Mouse (Mus musculus): ENCODE measurements around the gene Adcy2. TPM values are rescaled to one million over a fixed set of nuclear protein-coding genes. Genes with fewer than 3 reads are reported as not detected.
A peak's percentile ranks its signal among the peaks of the same experiment; 100 is the strongest.

Adcy2 gene
- total and polyA plus RNA-seq, 3 experiments = not detected

DNA sequence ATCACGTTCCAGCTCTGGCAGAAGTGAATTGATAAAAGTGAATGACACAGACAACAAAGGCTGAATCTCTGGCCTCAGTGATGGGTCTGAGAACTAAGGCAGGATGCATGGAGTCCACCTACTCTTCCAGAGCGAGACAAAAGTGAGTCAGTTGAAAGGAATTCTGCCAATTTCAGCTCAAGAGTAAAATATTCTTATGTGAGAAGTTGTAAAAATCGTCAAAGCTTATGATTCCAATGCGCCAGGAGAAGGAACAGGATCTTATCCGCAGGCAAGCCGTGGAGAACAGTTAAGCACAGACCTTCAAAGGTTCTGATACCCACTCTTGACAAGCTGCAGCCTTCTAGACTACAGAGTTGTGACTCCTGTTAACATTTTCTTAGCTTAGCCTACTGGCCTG lies 396.3 kb downstream of the Adcy2 start:
- DNase-seq (ENCODE audit: extremely low read depth) = no peak
- TF ChIP-seq ZMIZ1 (IDR thresholded peaks at IDR 0.05; ENCODE audit: low read depth, low read length) (no peak), ZC3H11A (IDR thresholded peaks at IDR 0.05; ENCODE audit: low read depth, low read length) (no peak), NELFE (IDR thresholded peaks at IDR 0.05; ENCODE audit: low read depth, low read length) (no peak), SIN3A (IDR thresholded peaks at IDR 0.05; ENCODE audit: low read length) (no peak), UBTF (IDR thresholded peaks at IDR 0.05; ENCODE audit: low read depth, low read length) (no peak), USF2 (conservative IDR thresholded peaks at IDR 0.05; ENCODE audit: low read depth, low read length) (no peak)
- no peaks in the 10 kb centered on the region for H3K27me3 ChIP-seq (replicated peaks)
- H3K36me3 ChIP-seq (replicated peaks in 1 of 2; ENCODE audit: control insufficient read depth in 1 of 2, insufficient read depth in 1 of 2, low read length in 1 of 2) = no peaks in the 10 kb centered on the region
- no peak overlapping the region for H3K4me3 ChIP-seq (replicated peaks in 1 of 3; ENCODE audit: low read depth in 2 of 3, low read length in 2 of 3, poor library complexity in 1 of 3)
- no peak overlapping the region for H3K9ac ChIP-seq (ENCODE audit: insufficient read depth, low read depth)
- 0 out of 4 replicates have a peak, but pooled peaks cover 0 to 3% of the 10 kb centered on the region in 2 experiments for H3K4me1 ChIP-seq (ENCODE audit: control insufficient read depth in 1 of 2, insufficient read depth in 2 of 2)
- in situ Hi-C loops (cut with MboI; ENCODE audit: low pct_ligation_motif_present, low pct_unique_long_range_greater_than_20kb, low sequenced_read_pairs) = no loop called here
- no peak overlapping the region for H3K4me2 ChIP-seq (ENCODE audit: insufficient read depth, low read depth, poor library complexity, severe bottlenecking)
- no peaks in the 10 kb centered on the region for H3K9me3 ChIP-seq (replicated peaks; ENCODE audit: low read length)
- dilution Hi-C loops (cut with MboI; ENCODE audit: extremely low pct_ligation_motif_present, extremely low pct_unique_long_range_greater_than_20kb, low sequenced_read_pairs) = no loop called here
- H3K27ac ChIP-seq (ENCODE audit: insufficient read depth, low read depth) = no peak overlapping the region
- H3K79me2 ChIP-seq (replicated peaks; ENCODE audit: control insufficient read depth, extremely low read depth, insufficient read depth, poor library complexity, severe bottlenecking) = no peaks in the 10 kb centered on the region

DNA sequence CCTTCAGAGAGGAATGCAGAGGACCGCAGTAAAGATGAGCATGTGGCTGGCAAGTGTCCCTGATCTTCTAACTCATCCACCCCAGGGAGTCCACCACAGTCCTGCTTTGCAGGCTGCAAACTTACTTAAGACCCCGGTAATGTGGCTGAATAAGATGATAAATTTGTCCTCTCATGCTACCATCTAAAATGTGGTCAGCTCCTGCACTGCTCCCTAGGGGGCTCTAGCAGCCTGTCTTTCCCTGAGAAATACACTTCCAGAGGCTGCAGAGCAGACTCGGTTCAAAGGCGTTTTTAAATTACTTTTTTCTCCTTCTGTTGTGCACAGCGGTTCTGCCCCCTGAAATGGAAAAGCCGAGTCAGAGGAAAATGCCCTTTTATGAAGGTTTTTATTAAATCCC lies 398.2 kb downstream of the Adcy2 start:
- no peaks in the 10 kb centered on the region for H3K79me2 ChIP-seq (replicated peaks; ENCODE audit: control insufficient read depth, extremely low read depth, insufficient read depth, poor library complexity, severe bottlenecking)

DNA sequence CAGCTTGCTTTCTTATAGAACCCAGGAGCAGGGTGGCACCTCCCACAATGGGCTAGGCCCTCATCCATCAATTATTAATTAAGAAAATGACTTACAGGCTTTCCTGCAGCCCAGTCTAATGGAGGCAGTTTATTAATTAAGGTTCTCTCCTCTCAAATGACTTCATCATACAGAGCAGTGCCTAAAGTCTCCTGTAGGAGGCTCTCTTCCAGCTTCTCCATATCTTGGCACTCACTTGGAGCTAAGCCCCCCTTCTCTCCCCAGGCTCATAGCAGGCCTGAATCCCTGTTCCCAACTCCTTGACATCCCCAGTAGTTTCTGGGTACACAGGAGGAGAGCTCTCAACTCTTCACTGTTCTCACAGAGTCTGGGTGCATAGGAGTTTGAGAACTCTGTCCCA lies 400.4 kb downstream of the Adcy2 start:
- no peak for DNase-seq (ENCODE audit: extremely low read depth)
- TF ChIP-seq CTCF (conservative IDR thresholded peaks at IDR 0.05 in 1 of 2, IDR thresholded peaks at IDR 0.05 in 1 of 2; ENCODE audit: low read depth in 2 of 2, low read length in 2 of 2) (no peak), BHLHE40 (IDR thresholded peaks at IDR 0.05; ENCODE audit: low read depth, low read length) (no peak), ETS1 (conservative IDR thresholded peaks at IDR 0.05; ENCODE audit: low read depth, low read length) (no peak), POLR2A (IDR thresholded peaks at IDR 0.05; ENCODE audit: low read depth, low read length) (no peak), MYC (IDR thresholded peaks at IDR 0.05; ENCODE audit: low read depth, low read length) (no peak), JUN (IDR thresholded peaks at IDR 0.05; ENCODE audit: insufficient read depth, low read depth, low read length) (no peak), ZNF384 (IDR thresholded peaks at IDR 0.05; ENCODE audit: low read depth, low read length) (no peak), USF2 (conservative IDR thresholded peaks at IDR 0.05; ENCODE audit: low read depth, low read length) (no peak), TCF12 (IDR thresholded peaks at IDR 0.05; ENCODE audit: low read depth, low read length) (no peak), NRF1 (IDR thresholded peaks at IDR 0.05; ENCODE audit: low read depth, low read length) (no peak), EP300 (IDR thresholded peaks at IDR 0.05; ENCODE audit: low read length) (no peak), IRF4 (IDR thresholded peaks at IDR 0.05; ENCODE audit: low read depth, low read length) (no peak), MEF2A (IDR thresholded peaks at IDR 0.05; ENCODE audit: borderline replicate concordance, low read depth, low read length) (no peak), E2F4 (IDR thresholded peaks at IDR 0.05; ENCODE audit: insufficient replicate concordance, low read depth, low read length) (no peak), MXI1 (IDR thresholded peaks at IDR 0.05; ENCODE audit: low read depth, low read length) (no peak), MAX (IDR thresholded peaks at IDR 0.05; ENCODE audit: low read length) (no peak), GABPA (IDR thresholded peaks at IDR 0.05; ENCODE audit: insufficient replicate concordance, low read depth, low read length) (no peak), HCFC1 (IDR thresholded peaks at IDR 0.05; ENCODE audit: low read depth, low read length) (no peak)
- in situ Hi-C loops (cut with MboI; ENCODE audit: low pct_ligation_motif_present, low pct_unique_long_range_greater_than_20kb, low sequenced_read_pairs) (loop anchor here (25.0 kb wide), 1 partner anchor 1213 kb away; the partner anchor contains the start of gene Med10), dilution Hi-C loops (cut with MboI; ENCODE audit: extremely low pct_ligation_motif_present, extremely low pct_unique_long_range_greater_than_20kb, low sequenced_read_pairs) (no loop called here)
- H3K27ac ChIP-seq (ENCODE audit: insufficient read depth, low read depth) = no peak overlapping the region
- H3K9me3 ChIP-seq (replicated peaks; ENCODE audit: low read length) = no peaks in the 10 kb centered on the region
- no peak overlapping the region for H3K4me3 ChIP-seq (replicated peaks in 1 of 3; ENCODE audit: low read depth in 2 of 3, low read length in 2 of 3, poor library complexity in 1 of 3)
- no peak overlapping the region for H3K9ac ChIP-seq (ENCODE audit: insufficient read depth, low read depth)
- 0 out of 4 replicates have a peak, but pooled peaks cover 0 to 3% of the 10 kb centered on the region in 2 experiments for H3K4me1 ChIP-seq (ENCODE audit: control insufficient read depth in 1 of 2, insufficient read depth in 2 of 2)
- H3K79me2 ChIP-seq (replicated peaks; ENCODE audit: control insufficient read depth, extremely low read depth, insufficient read depth, poor library complexity, severe bottlenecking) = no peaks in the 10 kb centered on the region
- peaks cover 0 to 7% of the 10 kb centered on the region in 2 experiments for H3K36me3 ChIP-seq (replicated peaks in 1 of 2; ENCODE audit: control insufficient read depth in 1 of 2, insufficient read depth in 1 of 2, low read length in 1 of 2)
- no peaks in the 10 kb centered on the region for H3K27me3 ChIP-seq (replicated peaks)
- H3K4me2 ChIP-seq (ENCODE audit: insufficient read depth, low read depth, poor library complexity, severe bottlenecking) = no peak overlapping the region

More for the DNA sequence above, 398.2 kb downstream of the Adcy2 start:
- dilution Hi-C loops (cut with MboI; ENCODE audit: extremely low pct_ligation_motif_present, extremely low pct_unique_long_range_greater_than_20kb, low sequenced_read_pairs) = no loop called here
- H3K36me3 ChIP-seq (replicated peaks in 1 of 2; ENCODE audit: control insufficient read depth in 1 of 2, insufficient read depth in 1 of 2, low read length in 1 of 2) = peaks cover 0 to 3% of the 10 kb centered on the region in 2 experiments
- H3K4me2 ChIP-seq (ENCODE audit: insufficient read depth, low read depth, poor library complexity, severe bottlenecking) = no peak overlapping the region
- H3K9ac ChIP-seq (ENCODE audit: insufficient read depth, low read depth) = no peak overlapping the region
- no peak overlapping the region for H3K4me3 ChIP-seq (replicated peaks in 1 of 3; ENCODE audit: low read depth in 2 of 3, low read length in 2 of 3, poor library complexity in 1 of 3)
- H3K27me3 ChIP-seq (replicated peaks) = no peaks in the 10 kb centered on the region
- H3K4me1 ChIP-seq (ENCODE audit: control insufficient read depth in 1 of 2, insufficient read depth in 2 of 2) = 0 out of 4 replicates have a peak, but pooled peaks cover 0 to 3% of the 10 kb centered on the region in 2 experiments
- DNase-seq (ENCODE audit: extremely low read depth) = no peak
- H3K27ac ChIP-seq (ENCODE audit: insufficient read depth, low read depth) = no peak overlapping the region
- no peaks in the 10 kb centered on the region for H3K9me3 ChIP-seq (replicated peaks; ENCODE audit: low read length)
- in situ Hi-C loops (cut with MboI; ENCODE audit: low pct_ligation_motif_present, low pct_unique_long_range_greater_than_20kb, low sequenced_read_pairs) = no loop called here
- TF ChIP-seq RAD21 (IDR thresholded peaks at IDR 0.05; ENCODE audit: low read depth, low read length) (peak; percentile 31), CTCF (conservative IDR thresholded peaks at IDR 0.05 in 1 of 2, IDR thresholded peaks at IDR 0.05 in 1 of 2; ENCODE audit: low read depth in 2 of 2, low read length in 2 of 2) (peak in 1 of 2 experiments; percentile 35; a peak in 1 of 4 replicates), TBP (conservative IDR thresholded peaks at IDR 0.05; ENCODE audit: low read depth, low read length) (no peak)
